Mouse (Mus musculus) left cerebral cortex, adult 8-10 months (tissue): ENCODE measurements around the gene Agtrap. TPM values are rescaled to one million over a fixed set of nuclear protein-coding genes. Genes with fewer than 3 reads are reported as not detected.

Experiments
- total RNA-seq, 4 experiments: library from RNA; stranded (reverse); gene quantifications; 2 replicates each; pipeline ENCODE4 v1.2.4; 2022

Agtrap gene
- total RNA-seq, 4 experiments from 2014 or later = 9.1 to 13.5 (median 10.6) TPM

Other genes with a start within 250 kb of the Agtrap start
- gene Zfp933, start 239.7 kb downstream of the Agtrap start, total RNA-seq = 10 to 100 TPM; 16.4 to 22.7 (median 17.9) TPM
- 10 to 100 TPM; 12.8 to 22.9 (median 16.6) TPM for gene Miip, start 219.2 kb downstream of the Agtrap start, total RNA-seq
- 10 to 100 TPM in 2 of 4 experiments, 1 to 10 TPM in 2; 7.6 to 10.8 (median 9.9) TPM for gene Fv1, start 219.1 kb downstream of the Agtrap start, total RNA-seq
- gene Mfn2, start 183.3 kb downstream of the Agtrap start, total RNA-seq = 100 to 1,000 TPM; 181 to 227 (median 209) TPM
- gene Plod1, start 151.3 kb downstream of the Agtrap start, total RNA-seq = 10 to 100 TPM; 12.1 to 16.3 (median 14.1) TPM
- 10 to 100 TPM; 26.2 to 28.7 (median 27.5) TPM for gene 2510039O18Rik, start 147.1 kb downstream of the Agtrap start, total RNA-seq
- gene Nppb, start 102.2 kb downstream of the Agtrap start, total RNA-seq = not detected
- under 1 TPM in 2 of 4 experiments, not detected in 2; 0.59 to 0.74 TPM for gene Nppa, start 87.3 kb downstream of the Agtrap start, total RNA-seq
- 10 to 100 TPM; 92.3 to 94.8 (median 93.8) TPM for gene Clcn6, start 49.2 kb downstream of the Agtrap start, total RNA-seq
- gene Mthfr, start 49.0 kb downstream of the Agtrap start, total RNA-seq = 10 to 100 TPM; 26.7 to 36.9 (median 31.1) TPM
- gene Mad2l2, start 42.4 kb upstream of the Agtrap start, total RNA-seq = 10 to 100 TPM; 15.8 to 18.8 (median 16.4) TPM
- under 1 TPM; 0.23 to 0.38 (median 0.30) TPM for gene Draxin, start 42.7 kb upstream of the Agtrap start, total RNA-seq
- gene Fbxo6, start 64.1 kb upstream of the Agtrap start, total RNA-seq = 10 to 100 TPM; 30.7 to 39.0 (median 36.2) TPM
- 100 to 1,000 TPM; 142 to 153 (median 149) TPM for gene Fbxo44, start 72.5 kb upstream of the Agtrap start, total RNA-seq
- 100 to 1,000 TPM; 109 to 123 (median 113) TPM for gene Fbxo2, start 72.6 kb upstream of the Agtrap start, total RNA-seq
- 10 to 100 TPM; 23.4 to 28.3 (median 26.2) TPM for gene Disp3, start 199.9 kb upstream of the Agtrap start, total RNA-seq